ENCODE assay signal across 23 mouse cellular contexts in genomic region chr16:94079856-94080555, GRCm38 (mm10). TPM values are rescaled to one million over a fixed set of nuclear protein-coding genes. Genes with fewer than 3 reads are reported as not detected.
DNase-seq lines count a peak whose midpoint lies in the region; ATAC-seq and TF ChIP-seq lines count a peak whose summit lies in the region.
"Had no signal": no experiment of that assay in that cellular context is flagged by ENCODE, and none has a peak within 500 bp of the region (broad histone marks: within the 10 kb centered on the region; RNA-seq: fewer than 3 reads in every experiment).

No protein-coding gene starts in this region.

- peaks cover 7% of the 10 kb centered on the region for H3K27me3 ChIP-seq in kidney, adult 2 months (replicated peaks; ENCODE audit: control insufficient read depth, insufficient read depth, low read length)
- H3K27me3 ChIP-seq in embryonic facial prominence, embryonic 11.5 days (ENCODE audit: control insufficient read depth, insufficient read depth, low read length), result peaks cover 65% of the 10 kb centered on the region
- H3K27me3 ChIP-seq in neural tube, embryonic 11.5 days (ENCODE audit: control insufficient read depth, insufficient read depth, low read length), result peaks cover 97% of the 10 kb centered on the region
- H3K27me3 ChIP-seq: Patski had no signal

- no peaks in the 10 kb centered on the region for H3K36me3 ChIP-seq in kidney, adult 2 months (ENCODE audit: control insufficient read depth, insufficient read depth, low read length)
- no peaks in the 10 kb centered on the region for H3K36me3 ChIP-seq in embryonic facial prominence, embryonic 11.5 days (replicated peaks; ENCODE audit: control insufficient read depth, insufficient read depth, low read depth, low read length)
- H3K36me3 ChIP-seq in neural tube, embryonic 11.5 days (ENCODE audit: control insufficient read depth, insufficient read depth, low read length), result no peaks in the 10 kb centered on the region
- H3K36me3 ChIP-seq: embryonic facial prominence, embryonic 12.5 days; heart, embryonic 13.5 days; hindbrain, embryonic 12.5 days; limb, embryonic 15.5 days; stomach, embryonic 15.5 days had no signal

- no peaks in the 10 kb centered on the region for H3K9me3 ChIP-seq in embryonic facial prominence, embryonic 11.5 days (replicated peaks; ENCODE audit: control insufficient read depth, low read length)
- H3K9me3 ChIP-seq in neural tube, embryonic 11.5 days (ENCODE audit: control insufficient read depth, low read length), result no peaks in the 10 kb centered on the region
- H3K9me3 ChIP-seq: embryonic facial prominence, embryonic 12.5 days; forebrain, embryonic 13.5 days; heart, embryonic 13.5 days; hindbrain, embryonic 12.5 days; limb, embryonic 15.5 days; stomach, embryonic 15.5 days had no signal

- no peak overlapping the region for H3K4me3 ChIP-seq in kidney, adult 2 months (ENCODE audit: insufficient read depth, low read depth, low read length)
- H3K4me3 ChIP-seq in embryonic facial prominence, embryonic 11.5 days (ENCODE audit: low read depth, low read length), result no peak overlapping the region
- H3K4me3 ChIP-seq in neural tube, embryonic 11.5 days (ENCODE audit: low read depth, low read length), result no peak overlapping the region
- H3K4me3 ChIP-seq: forebrain, embryonic 13.5 days; hindbrain, embryonic 12.5 days; left cerebral cortex, adult 2 months; stomach, embryonic 15.5 days had no signal

- no peak for TF ChIP-seq POLR2A in kidney, adult 2 months (IDR thresholded peaks at IDR 0.05; ENCODE audit: low read depth, low read length)

- H3K4me2 ChIP-seq in embryonic facial prominence, embryonic 11.5 days (ENCODE audit: low read depth, low read length), result no peak overlapping the region; the same call in 1 of the 2 replicates
- H3K4me2 ChIP-seq in neural tube, embryonic 11.5 days (ENCODE audit: low read depth), result no peak overlapping the region
- H3K4me2 ChIP-seq: forebrain, embryonic 13.5 days; hindbrain, embryonic 12.5 days had no signal

- peak overlapping the region; percentile 36; the same call in 1 of the 2 replicates for H3K27ac ChIP-seq in kidney, adult 2 months (ENCODE audit: insufficient read depth, low read depth, low read length)
- H3K27ac ChIP-seq in embryonic facial prominence, embryonic 11.5 days (replicated peaks; ENCODE audit: low read depth, low read length), result no peak overlapping the region
- no peak overlapping the region for H3K27ac ChIP-seq in neural tube, embryonic 11.5 days (ENCODE audit: low read depth, low read length)
- H3K27ac ChIP-seq: embryonic facial prominence, embryonic 12.5 days; forebrain, embryonic 13.5 days; heart, embryonic 13.5 days; hindbrain, embryonic 12.5 days; left cerebral cortex, adult 2 months; limb, embryonic 15.5 days; stomach, embryonic 15.5 days had no signal

- ATAC-seq in embryonic facial prominence, embryonic 11.5 days (replicated peaks; ENCODE audit: insufficient number of reproducible peaks, low FRiP score, low TSS enrichment, low read depth), result no peak
- ATAC-seq in neural tube, embryonic 11.5 days (ENCODE audit: insufficient read depth, low FRiP score, low TSS enrichment), result no peak
- ATAC-seq: forebrain, embryonic 13.5 days; Patski had no signal

- WGBS in kidney, adult 2 months, result 12% methylated on average over 13 of the region's 13 CpGs
- 2% methylated on average over 13 of the region's 13 CpGs for WGBS in embryonic facial prominence, embryonic 11.5 days
- WGBS in neural tube, embryonic 11.5 days, result 3% methylated on average over 13 of the region's 13 CpGs

- DNase-seq in kidney, adult 2 months, result no peak
- DNase-seq in kidney, adult 8-10 months, result no peak
- DNase-seq in embryo, embryonic 10.5 days (ENCODE audit: low spot score), result peak; percentile 42
- peak; percentile 49 for DNase-seq in embryonic facial prominence, embryonic 11.5 days (ENCODE audit: low spot score)
- DNase-seq in neural tube, embryonic 11.5 days (ENCODE audit: low spot score), result peak; percentile 17
- no peak for DNase-seq in T-cell, adult 2 months (ENCODE audit: low spot score)
- DNase-seq in layer of hippocampus, adult 9-11 months, result no peak
- DNase-seq: adrenal gland, postnatal 36 days; cerebellum, postnatal 10 days; kidney, postnatal 14 days; lung, adult 18-20 months; lung, postnatal 36 days; right cerebral cortex, postnatal 14 days had no signal

- no peak for TF ChIP-seq CTCF in kidney, adult 2 months (conservative IDR thresholded peaks at IDR 0.05; ENCODE audit: insufficient read depth, insufficient read length, low read depth, low read length)

- H3K4me1 ChIP-seq in kidney, adult 2 months (ENCODE audit: control insufficient read depth, insufficient read depth, low read length), result no peaks in the 10 kb centered on the region
- no peaks in the 10 kb centered on the region; the same call in none of the 2 replicates for H3K4me1 ChIP-seq in embryonic facial prominence, embryonic 11.5 days (ENCODE audit: control insufficient read depth, insufficient read depth, low read length)
- peaks cover 3% of the 10 kb centered on the region for H3K4me1 ChIP-seq in neural tube, embryonic 11.5 days (ENCODE audit: control insufficient read depth, insufficient read depth, low read length)

- H3K9ac ChIP-seq in embryonic facial prominence, embryonic 11.5 days (replicated peaks; ENCODE audit: low read length), result no peak overlapping the region
- H3K9ac ChIP-seq in neural tube, embryonic 11.5 days (ENCODE audit: low read length), result no peak overlapping the region
- H3K9ac ChIP-seq: embryonic facial prominence, embryonic 12.5 days; forebrain, embryonic 13.5 days; heart, embryonic 13.5 days; hindbrain, embryonic 12.5 days; limb, embryonic 15.5 days; stomach, embryonic 15.5 days had no signal

RNA-seq across cellular contexts. Expression of gene Sim2, which starts 4.7 kb away (rescaled TPM):
- 8.1 and 9.9 TPM in 2 replicates for polyA plus RNA-seq in kidney, adult 2 months (2012; rRNA removed)
- 3.0 and 3.9 TPM in 2 replicates for polyA plus RNA-seq in embryonic facial prominence, embryonic 11.5 days (2014; fragmentation: Nextera tagmentation; extraction: Ambion mirVana)
- polyA plus RNA-seq in neural tube, embryonic 11.5 days (2014; fragmentation: Nextera tagmentation; extraction: Ambion mirVana), result 0.16 and 0.35 TPM in 2 replicates
- polyA plus RNA-seq: intestine, embryonic 14.5 days; spleen, adult 2 months had no signal

Comparison
In these comparisons a context has a peak if more than half of its experiments do, and no peak if none do; other contexts are left out.
1. DNase-seq: peak in embryo, embryonic 10.5 days (single experiment), embryonic facial prominence, embryonic 11.5 days (single experiment) and neural tube, embryonic 11.5 days (single experiment); none in kidney, adult 2 months (single experiment), kidney, adult 8-10 months (0 of 2), T-cell, adult 2 months (single experiment) and layer of hippocampus, adult 9-11 months (single experiment).